Comparison of ENCODE assay signal across 8 mouse cellular contexts in the genomic region with DNA sequence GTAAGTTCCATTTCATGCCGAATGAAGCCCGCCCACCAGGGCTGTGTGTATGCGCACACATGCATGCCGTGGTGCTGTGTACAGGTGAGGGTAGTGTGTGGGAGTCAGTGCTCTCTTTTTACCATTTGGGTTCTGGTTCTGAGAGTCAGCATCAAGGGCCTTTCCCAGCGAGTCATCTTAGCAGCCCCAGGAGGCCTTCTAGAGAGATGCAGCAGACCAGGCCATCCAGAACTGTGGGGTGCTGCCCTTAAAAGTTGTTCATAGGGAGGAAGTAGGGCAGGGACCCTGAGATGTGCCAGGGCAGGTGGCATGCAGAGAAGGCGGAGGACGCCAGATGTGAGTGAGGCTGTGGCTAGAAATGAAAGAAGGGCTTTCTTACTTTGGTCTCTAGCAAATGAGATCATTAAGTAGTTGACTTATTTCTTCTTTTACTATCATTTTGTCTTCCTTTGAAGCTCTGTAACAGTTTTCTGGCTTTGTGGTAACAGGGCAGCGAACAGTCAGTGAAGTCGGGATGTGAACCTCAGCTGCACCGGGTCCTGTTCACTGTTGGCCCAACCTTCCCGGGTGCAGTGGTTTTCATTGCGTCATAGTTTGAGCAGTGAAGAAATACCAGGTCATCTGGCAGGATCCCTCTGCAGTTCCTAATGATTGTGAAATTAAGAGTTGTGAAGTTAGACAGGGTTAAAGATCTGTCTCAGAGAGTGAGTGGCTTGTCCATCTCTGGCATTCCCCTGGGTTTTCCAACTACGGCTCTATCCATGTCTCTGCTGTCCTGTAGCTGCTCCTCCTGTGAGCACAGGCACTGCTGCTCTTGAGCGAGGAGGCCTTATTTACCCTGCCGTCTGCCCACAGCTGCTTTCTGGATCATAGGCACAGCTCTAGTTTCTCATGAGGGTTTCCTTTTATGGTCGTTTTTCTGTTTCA. TPM values are rescaled to one million over a fixed set of nuclear protein-coding genes. Genes with fewer than 3 reads are reported as not detected.
A peak's percentile ranks its signal among the peaks of the same experiment; 100 is the strongest.
DNase-seq lines count a peak whose midpoint lies in the region; ATAC-seq and TF ChIP-seq lines count a peak whose summit lies in the region.

No protein-coding gene starts in this region.

- H3K4me2 ChIP-seq in lung, embryonic 14.5 days = no peak overlapping the region
- H3K4me2 ChIP-seq in stomach, embryonic 15.5 days = no peak overlapping the region

- H3K4me1 ChIP-seq in lung, embryonic 14.5 days (ENCODE audit: insufficient read depth) = peaks cover 8% of the 10 kb centered on the region
- peaks cover 7% of the 10 kb centered on the region; the same call in 1 of the 2 replicates for H3K4me1 ChIP-seq in stomach, embryonic 15.5 days
- no peaks in the 10 kb centered on the region for H3K4me1 ChIP-seq in midbrain, embryonic 10.5 days

- no peak overlapping the region for H3K9ac ChIP-seq in lung, embryonic 14.5 days
- no peak overlapping the region for H3K9ac ChIP-seq in stomach, embryonic 15.5 days

- H3K27ac ChIP-seq in gastrocnemius, adult 2 months = peak overlapping the region; percentile 67
- H3K27ac ChIP-seq in lung, embryonic 14.5 days (ENCODE audit: low read depth) = peak overlapping the region; percentile 60
- no peak overlapping the region; the same call in 1 of the 2 replicates for H3K27ac ChIP-seq in stomach, embryonic 15.5 days
- H3K27ac ChIP-seq in midbrain, embryonic 10.5 days (replicated peaks) = no peak overlapping the region

- H3K36me3 ChIP-seq in lung, embryonic 14.5 days (ENCODE audit: insufficient read depth) = peaks cover 27% of the 10 kb centered on the region
- H3K36me3 ChIP-seq in stomach, embryonic 15.5 days = 0 out of 2 replicates have a peak, but pooled peaks cover 2% of the 10 kb centered on the region
- H3K36me3 ChIP-seq in midbrain, embryonic 10.5 days = peaks cover 44% of the 10 kb centered on the region

- DNase-seq in gastrocnemius, adult 2 months = peak; percentile 48
- DNase-seq in gastrocnemius, postnatal 4 days (ENCODE audit: low spot score in 2 of 2) = no peak
- DNase-seq in fat pad, adult 2 months (ENCODE audit: extremely low read depth, low read depth, low spot score) = peak; percentile 51
- peak; percentile 31 for DNase-seq in lung, embryonic 14.5 days
- DNase-seq in embryo, embryonic 11 days = no peak
- no peak for DNase-seq in midbrain, embryonic 10.5 days (ENCODE audit: low spot score)
- DNase-seq in gastrocnemius, postnatal 36 days = no peak

- no peaks in the 10 kb centered on the region for H3K27me3 ChIP-seq in lung, embryonic 14.5 days (ENCODE audit: insufficient read depth, low read length)
- H3K27me3 ChIP-seq in stomach, embryonic 15.5 days (replicated peaks) = no peaks in the 10 kb centered on the region
- no peaks in the 10 kb centered on the region for H3K27me3 ChIP-seq in midbrain, embryonic 10.5 days (ENCODE audit: low read depth, poor library complexity, severe bottlenecking)

- 61% methylated on average over 16 of the region's 16 CpGs for WGBS in lung, embryonic 14.5 days
- 68% methylated on average over 16 of the region's 16 CpGs for WGBS in stomach, embryonic 15.5 days
- 90% methylated on average over 16 of the region's 16 CpGs for WGBS in midbrain, embryonic 10.5 days

- no peaks in the 10 kb centered on the region for H3K9me3 ChIP-seq in lung, embryonic 14.5 days (ENCODE audit: low read depth, low read length)
- no peaks in the 10 kb centered on the region for H3K9me3 ChIP-seq in stomach, embryonic 15.5 days
- no peaks in the 10 kb centered on the region for H3K9me3 ChIP-seq in midbrain, embryonic 10.5 days (replicated peaks)

- ATAC-seq in lung, embryonic 14.5 days (ENCODE audit: insufficient read depth) = peak; percentile 54; the same call in 1 of the 2 replicates
- 0 out of 2 replicates have a peak, but pooled peaks have one; percentile 25 for ATAC-seq in stomach, embryonic 15.5 days (ENCODE audit: insufficient read depth, low FRiP score, low read depth)

- H3K4me3 ChIP-seq in gastrocnemius, adult 2 months = peak overlapping the region; percentile 39; the same call in 1 of the 2 replicates
- no peak overlapping the region for H3K4me3 ChIP-seq in lung, embryonic 14.5 days (ENCODE audit: low read depth, low read length)
- H3K4me3 ChIP-seq in stomach, embryonic 15.5 days (replicated peaks) = no peak overlapping the region
- no peak overlapping the region for H3K4me3 ChIP-seq in midbrain, embryonic 10.5 days

- intact Hi-C loops in gastrocnemius, adult 2 months (cut with DNase I) = no loop called here
- intact Hi-C loops in gastrocnemius, postnatal 36 days (cut with DNase I) = no loop called here

- no peak for TF ChIP-seq CTCF in gastrocnemius, adult 2 months (IDR thresholded peaks at IDR 0.05)
- TF ChIP-seq CTCF in lung, embryonic 14.5 days (IDR thresholded peaks at IDR 0.05; ENCODE audit: low read depth) = no peak

RNA-seq across cellular contexts. Expression of gene Edem1, which starts 7.6 kb away (rescaled TPM):
- total RNA-seq in gastrocnemius, adult 2 months (2021) = 1 to 10 TPM; 5.4 to 6.7 TPM
- 10 to 100 TPM; 24.3 to 27.1 TPM for total RNA-seq in gastrocnemius, postnatal 4 days (2021)
- polyA plus RNA-seq in lung, embryonic 14.5 days (2014; fragmentation: Nextera tagmentation; extraction: Ambion mirVana) = 36.4 and 41.5 TPM in 2 replicates
- polyA plus RNA-seq in stomach, embryonic 15.5 days (2015; fragmentation: Nextera tagmentation; extraction: Ambion mirVana) = 71.9 and 82.5 TPM in 2 replicates
- 14.2 and 15.7 TPM in 2 replicates for polyA plus RNA-seq in midbrain, embryonic 10.5 days (2016; fragmentation: Nextera tagmentation; extraction: Ambion mirVana)
- total RNA-seq in gastrocnemius, postnatal 36 days (2021) = 1 to 10 TPM; 7.1 to 9.8 TPM

RNA-seq across cellular contexts. Expression of gene Arl8b, which starts 53.1 kb away (rescaled TPM):
- 100 to 1,000 TPM; 110 to 120 TPM for total RNA-seq in gastrocnemius, adult 2 months (2021)
- 10 to 100 TPM; 65.0 to 68.3 TPM for total RNA-seq in gastrocnemius, postnatal 4 days (2021)
- polyA plus RNA-seq in lung, embryonic 14.5 days (2014; fragmentation: Nextera tagmentation; extraction: Ambion mirVana) = 77.9 and 79.6 TPM in 2 replicates
- 70.8 and 82.2 TPM in 2 replicates for polyA plus RNA-seq in stomach, embryonic 15.5 days (2015; fragmentation: Nextera tagmentation; extraction: Ambion mirVana)
- polyA plus RNA-seq in midbrain, embryonic 10.5 days (2016; fragmentation: Nextera tagmentation; extraction: Ambion mirVana) = 67.4 and 69.2 TPM in 2 replicates
- 100 to 1,000 TPM in 1 of 2 experiments, 10 to 100 TPM in 1; 94.7 to 103 TPM for total RNA-seq in gastrocnemius, postnatal 36 days (2021)

Comparison
In these comparisons a context has a peak if more than half of its experiments do, and no peak if none do; other contexts are left out.
1. DNase-seq: peak in gastrocnemius, adult 2 months (single experiment), fat pad, adult 2 months (single experiment) and lung, embryonic 14.5 days (single experiment); none in gastrocnemius, postnatal 4 days (0 of 2), embryo, embryonic 11 days (single experiment), midbrain, embryonic 10.5 days (single experiment) and gastrocnemius, postnatal 36 days (0 of 2).
2. H3K27ac ChIP-seq: peak in gastrocnemius, adult 2 months (single experiment) and lung, embryonic 14.5 days (single experiment); none in stomach, embryonic 15.5 days (single experiment) and midbrain, embryonic 10.5 days (single experiment).